Mouse (Mus musculus) layer of hippocampus, adult 8-10 months (tissue): Measurements from ENCODE around the gene Sh2d4b. TPM values are rescaled to one million over a fixed set of nuclear protein-coding genes. Genes with fewer than 3 reads are reported as not detected.

Source experiments
- DNase-seq, 2 experiments: peaks; one replicate each; pipeline ENCODE4 v3.0.0; 2022; ENCODE audit warnings: low spot score in 2 of 2
- total RNA-seq, 4 experiments: library from RNA; stranded (reverse); gene quantifications; 2 replicates each; pipeline ENCODE4 v1.2.4; 2022

The Sh2d4b gene
- total RNA-seq, 4 experiments from 2014 or later: 1.7 to 2.6 (median 2.4) TPM

DNA sequence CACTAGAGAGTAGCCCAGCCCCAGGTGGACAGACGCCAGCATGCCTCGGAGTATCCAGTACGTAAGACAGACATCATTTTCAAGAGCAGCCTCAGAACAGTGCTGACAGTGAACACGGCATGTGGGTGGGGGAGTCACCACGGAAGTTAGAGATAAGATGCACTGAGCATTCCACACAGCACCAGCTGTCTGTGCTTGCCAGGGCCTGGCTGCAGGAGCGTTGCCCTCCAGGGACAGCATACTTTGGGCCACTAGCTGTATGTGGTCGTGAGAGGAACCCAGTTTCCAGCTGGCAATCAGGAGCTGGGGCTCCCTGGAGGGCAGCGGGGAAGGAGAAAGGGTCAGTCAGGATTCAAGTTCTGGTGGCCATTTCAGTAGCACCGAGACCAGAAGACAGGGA, 13.7 kb upstream of the Sh2d4b start:
- DNase-seq: no peak

DNA sequence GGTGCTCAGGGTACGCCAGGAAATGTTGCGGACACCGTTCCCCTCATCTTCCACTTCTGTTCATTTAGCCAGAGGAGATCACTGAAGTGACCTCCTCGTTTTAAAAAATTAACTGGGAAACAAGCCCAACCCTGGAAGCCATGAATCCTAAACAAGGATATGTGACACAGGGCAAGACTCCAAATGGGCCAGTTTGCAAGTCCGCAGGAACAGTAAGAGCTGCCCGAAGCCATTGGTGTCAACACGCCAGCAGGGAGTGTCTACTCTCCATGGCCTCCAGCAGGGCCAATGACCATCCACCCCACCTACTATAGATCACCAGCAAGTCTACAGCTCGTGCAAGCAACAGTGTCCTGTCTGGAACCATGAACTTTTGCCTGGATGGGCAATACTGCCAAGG, 12.7 kb upstream of the Sh2d4b start:
- DNase-seq: no peak

DNA sequence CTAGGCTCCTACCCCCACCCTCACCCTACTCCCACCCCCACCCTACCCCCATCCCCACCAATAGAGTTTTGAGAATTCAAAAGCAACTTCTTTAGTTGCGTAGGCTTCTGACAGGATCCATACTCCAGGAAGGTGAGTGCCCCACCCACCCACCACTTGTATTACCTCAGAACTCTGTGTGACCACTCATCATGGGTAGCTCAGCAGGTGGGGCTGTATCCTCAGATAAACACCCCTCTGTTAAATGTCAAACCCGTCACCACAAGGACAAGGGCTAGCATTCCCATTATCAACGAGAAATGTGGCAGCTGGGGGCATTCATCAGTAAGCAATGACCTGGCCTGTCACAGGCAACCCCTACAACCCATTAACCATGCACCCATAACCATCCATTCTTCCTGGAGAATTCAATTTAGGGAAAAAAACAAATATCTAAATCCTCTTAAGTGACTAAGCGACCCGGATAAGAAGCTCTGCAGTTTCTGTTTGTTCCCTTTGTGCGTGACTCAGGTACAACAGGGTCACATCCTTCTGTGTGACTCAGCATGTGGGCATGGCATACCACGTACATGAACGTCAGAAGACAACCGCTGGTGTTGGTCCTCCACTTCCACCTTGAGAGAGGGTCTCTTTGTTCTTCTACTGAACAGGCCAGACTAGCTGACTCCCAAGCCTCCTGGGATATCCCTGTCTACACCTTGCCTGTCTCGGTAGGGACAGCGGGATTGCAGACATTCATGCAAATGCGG, 9.4 kb upstream of the Sh2d4b start:
- no peak for DNase-seq

DNA sequence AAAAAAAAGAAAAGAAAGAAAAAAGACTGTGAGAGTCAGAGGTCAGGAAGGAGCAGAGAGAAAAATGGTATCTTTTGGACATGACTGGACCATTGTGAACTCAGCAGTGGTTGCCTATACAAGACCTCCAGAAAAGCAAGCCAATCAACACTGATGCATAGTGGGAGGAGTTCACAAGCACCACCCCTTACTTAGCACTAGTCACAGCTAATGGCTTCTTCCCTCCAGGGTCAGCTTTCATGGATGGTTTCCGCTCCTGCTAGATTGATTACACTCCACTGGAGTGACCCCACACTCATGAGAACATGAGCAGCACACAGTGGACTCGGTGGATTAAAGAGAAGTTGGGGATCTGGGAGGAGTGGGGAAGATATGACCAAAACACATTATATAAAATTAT, 7.2 kb upstream of the Sh2d4b start:
- no peak for DNase-seq

- no peak for DNase-seq
These were observed 4.8 kb upstream of the Sh2d4b start for GRCm38 (mm10) chr14:40897916-40898315.

DNA sequence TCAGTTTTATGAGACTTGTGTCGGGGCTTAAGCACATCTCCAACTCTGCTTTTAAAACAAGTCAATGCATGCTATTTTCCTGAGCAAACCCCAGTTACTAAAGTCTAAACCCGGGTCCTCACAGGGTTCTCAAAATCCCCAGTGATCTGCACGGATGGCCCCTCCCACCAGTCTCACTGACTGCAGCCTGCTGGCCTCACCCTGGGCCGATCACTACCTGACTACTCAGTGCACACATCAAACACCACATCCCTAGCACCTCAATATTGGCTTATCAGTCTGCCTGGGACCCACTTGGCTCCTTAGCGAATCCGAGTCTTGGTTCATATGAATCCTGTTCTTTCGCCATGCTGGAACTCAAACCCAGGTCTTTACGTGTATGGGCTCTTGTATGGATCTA, 2.6 kb upstream of the Sh2d4b start:
- no peak for DNase-seq

- peak; percentile 61 to 84 for DNase-seq
These were observed 1.6 kb upstream of the Sh2d4b start for GRCm38 (mm10) chr14:40894576-40895247.

- DNase-seq: no peak
These were observed 818 bp upstream of the Sh2d4b start for GRCm38 (mm10) chr14:40893884-40894283.

DNA sequence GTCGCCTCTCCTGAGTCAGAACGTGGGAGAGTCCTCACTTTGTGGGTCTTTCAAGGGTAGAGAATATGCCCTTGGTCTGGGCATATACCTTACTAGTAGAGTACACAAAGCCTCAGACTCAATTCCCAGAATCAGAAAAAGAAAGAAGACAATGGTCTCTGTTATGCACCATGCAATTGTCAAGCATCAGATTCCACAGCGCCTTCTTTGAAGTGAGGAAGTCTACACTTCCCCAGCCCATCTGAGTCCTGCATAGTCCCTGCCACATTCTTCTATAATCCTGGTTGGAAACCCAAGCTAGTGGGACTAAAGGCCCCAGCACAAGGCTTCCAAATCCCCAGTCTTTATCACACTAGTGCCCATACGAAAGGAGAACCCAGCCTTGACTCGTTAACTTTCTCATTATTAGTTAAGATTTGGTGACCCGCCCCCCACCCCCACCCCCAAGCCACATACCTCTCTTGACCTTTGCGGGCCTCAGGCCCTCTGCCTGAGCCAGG, 690 bp downstream of the Sh2d4b start:
- DNase-seq: no peak

DNA sequence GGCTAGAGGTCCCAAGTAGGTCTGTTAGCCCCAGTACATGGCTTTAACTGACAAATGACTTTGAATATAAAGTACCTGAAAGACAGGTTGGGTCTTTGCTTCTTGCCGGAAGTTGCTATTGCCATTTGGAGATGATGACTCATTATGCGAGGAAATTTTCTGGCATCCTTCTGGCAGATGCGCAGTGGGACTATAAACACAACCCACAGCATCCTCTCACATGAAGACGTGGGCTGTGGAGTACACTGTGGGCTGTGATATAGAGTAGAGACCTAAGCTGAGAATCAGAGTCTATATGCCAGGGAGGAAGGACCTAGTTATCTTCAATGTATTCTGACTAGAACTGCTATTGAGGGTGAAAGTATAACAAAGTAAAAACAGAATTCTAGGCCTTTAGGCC, 1.6 kb downstream of the Sh2d4b start:
- DNase-seq: no peak

- DNase-seq: no peak
These were observed 3.4 kb downstream of the Sh2d4b start for GRCm38 (mm10) chr14:40889704-40890103.

GRCm38 (mm10) chr14:40889181-40889580, 3.9 kb downstream of the Sh2d4b start:
- no peak for DNase-seq

- DNase-seq: no peak
These were observed 6.5 kb downstream of the Sh2d4b start for GRCm38 (mm10) chr14:40886428-40887202.

GRCm38 (mm10) chr14:40885752-40886151, 7.3 kb downstream of the Sh2d4b start:
- no peak for DNase-seq

GRCm38 (mm10) chr14:40885225-40885624, 7.8 kb downstream of the Sh2d4b start:
- no peak for DNase-seq

DNA sequence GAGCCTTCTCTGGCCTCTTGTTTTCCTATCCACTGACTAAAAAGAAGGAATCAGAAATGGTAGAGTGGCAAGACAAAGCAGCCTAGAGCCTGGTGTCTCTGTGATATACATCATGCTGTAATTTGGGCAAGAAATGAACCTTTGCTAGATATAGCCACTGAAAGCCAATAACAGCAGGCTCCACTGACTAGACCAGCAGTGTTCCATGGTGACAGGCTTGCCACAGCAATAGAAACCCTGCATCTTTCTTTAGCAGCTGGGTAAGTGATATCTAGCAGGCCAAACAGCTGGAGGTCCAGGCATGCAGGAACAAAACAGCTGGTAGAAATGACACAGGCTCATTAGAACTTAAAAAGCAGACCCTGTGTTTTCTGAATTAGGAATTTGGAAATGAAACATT, 18.5 kb downstream of the Sh2d4b start:
- DNase-seq: no peak

DNA sequence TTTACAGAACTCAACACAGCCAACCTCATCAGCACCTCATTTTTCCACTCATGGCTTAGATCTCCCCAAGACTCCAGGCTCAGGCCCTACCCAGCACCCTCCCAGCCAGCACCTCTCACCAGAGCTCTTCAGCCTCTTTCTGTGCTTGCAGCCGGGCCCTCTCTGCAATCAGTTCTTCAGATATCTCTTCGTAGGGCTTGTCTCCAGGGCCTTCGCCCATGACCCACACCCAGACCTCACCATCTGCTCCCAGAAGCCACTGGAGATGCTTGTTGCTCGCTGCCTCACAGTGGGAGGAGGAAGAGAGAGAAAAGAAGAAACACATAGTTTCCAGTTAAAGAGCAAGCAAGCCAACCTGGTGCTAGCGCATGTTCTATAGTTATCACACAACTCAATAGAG, 19.1 kb downstream of the Sh2d4b start:
- DNase-seq: no peak

GRCm38 (mm10) chr14:40870598-40870997, 22.5 kb downstream of the Sh2d4b start:
- DNase-seq: no peak

- DNase-seq: no peak
These were observed 28.1 kb downstream of the Sh2d4b start for GRCm38 (mm10) chr14:40864811-40865514.

- no peak for DNase-seq
These were observed 29.4 kb downstream of the Sh2d4b start for GRCm38 (mm10) chr14:40863659-40864058.

DNA sequence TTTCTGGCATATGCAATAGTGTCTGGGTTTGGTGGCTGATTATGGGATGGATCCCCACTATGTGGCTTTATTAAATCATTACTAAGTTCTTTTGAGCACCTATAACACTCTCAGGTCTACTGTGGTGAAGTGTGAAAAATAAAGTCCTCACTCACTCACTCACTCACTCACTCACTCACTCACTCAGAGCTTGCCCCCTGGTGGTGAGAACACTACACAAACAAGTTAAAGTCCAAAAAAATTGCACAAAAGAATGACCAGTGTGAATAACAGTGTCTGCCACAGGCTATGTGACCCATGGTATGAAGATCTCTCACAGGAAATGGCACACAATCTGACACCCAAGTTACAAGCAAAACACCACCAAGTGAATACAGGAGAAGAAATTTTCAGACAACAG, 30.0 kb downstream of the Sh2d4b start:
- DNase-seq: no peak

GRCm38 (mm10) chr14:40852978-40853377, 40.1 kb downstream of the Sh2d4b start:
- no peak for DNase-seq
